Mouse (Mus musculus) megakaryocyte progenitor cell, adult 5-6 weeks (primary cell): ENCODE results near the gene Smarcc2. TPM values are rescaled to one million over a fixed set of nuclear protein-coding genes. Genes with fewer than 3 reads are reported as not detected.

Experiments used
- ATAC-seq: replicated peaks from 2 replicates; pipeline ENCODE4 v1.8.0; 2016; ENCODE audit warnings: mild to moderate bottlenecking, moderate TSS enrichment, inconsistent platforms; ENCODE audit not compliant: poor library complexity
- total RNA-seq, 2 experiments: library from RNA; stranded (forward) in 1 of 2; stranded (reverse) in 1 of 2; fragments of 157-497, 149-512 nt in 1 of 2; fragments of 200-1000 nt in 1 of 2; gene quantifications; 2 replicates each; pipeline versions ENCODE4 v1.2.3 to v1.2.4; 2015 to 2017

The Smarcc2 gene
- total RNA-seq (2015) (70.4 and 74.5 TPM in 2 replicates), total RNA-seq (2017) (52.8 and 66.9 TPM in 2 replicates)

GRCm38 (mm10) chr10:128458719-128459408, at the start of gene Smarcc2:
Gene Smarcc2 (plus strand): TSS chr10:128459248.
- peak; percentile 65 for ATAC-seq

GRCm38 (mm10) chr10:128409692-128410559, 49.1 kb upstream of the Smarcc2 start:
- ATAC-seq, result peak; percentile 79

GRCm38 (mm10) chr10:128410560-128410845, 48.5 kb upstream of the Smarcc2 start:
- no peak for ATAC-seq

- peak; percentile 73 for ATAC-seq
Observed at GRCm38 (mm10) chr10:128411211-128412054, 47.6 kb upstream of the Smarcc2 start, which contains the start of the genes Nabp2 and Rnf41. Gene Nabp2 (minus strand): TSS chr10:128411492. Gene Rnf41 (plus strand): TSS chr10:128411657.

DNA sequence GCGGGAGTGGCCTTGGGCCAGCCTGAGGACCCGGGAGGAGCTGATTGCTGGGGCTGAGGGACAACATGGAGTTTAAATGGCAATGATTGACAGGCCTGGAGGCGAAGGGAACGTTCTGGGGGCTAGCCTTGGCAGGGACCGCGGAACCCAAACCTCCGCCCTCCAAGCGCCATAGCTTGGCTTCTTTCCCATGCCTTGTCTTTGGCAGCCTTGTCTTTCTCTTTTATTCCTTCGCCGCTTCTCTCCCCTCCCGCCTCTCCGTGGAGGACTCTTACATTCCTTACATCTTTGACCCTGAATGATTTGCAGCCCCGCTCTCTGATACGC, 47.0 kb upstream of the Smarcc2 start:
- no peak for ATAC-seq

- ATAC-seq, result no peak
Observed at GRCm38 (mm10) chr10:128412558-128412957, 46.5 kb upstream of the Smarcc2 start.

DNA sequence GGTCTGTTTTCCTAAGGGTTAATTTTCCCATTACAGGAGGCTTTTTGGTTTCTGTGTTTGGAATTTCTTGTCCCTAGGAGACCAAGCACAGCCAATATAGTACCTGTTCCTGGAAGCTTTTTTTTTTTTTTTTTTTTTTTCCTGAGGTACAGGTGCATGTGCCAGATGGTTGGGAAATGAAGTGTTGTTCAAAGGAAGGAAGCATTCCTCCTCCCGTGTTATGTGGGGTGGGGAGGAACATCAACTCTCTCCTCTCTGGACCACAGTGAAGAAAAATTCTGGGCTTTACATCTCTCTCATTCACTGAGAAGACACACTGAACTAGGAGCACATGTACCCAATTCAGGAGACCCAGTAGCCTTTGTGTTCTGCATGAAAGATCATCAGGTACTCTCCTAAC, 46.0 kb upstream of the Smarcc2 start:
- ATAC-seq, result no peak

DNA sequence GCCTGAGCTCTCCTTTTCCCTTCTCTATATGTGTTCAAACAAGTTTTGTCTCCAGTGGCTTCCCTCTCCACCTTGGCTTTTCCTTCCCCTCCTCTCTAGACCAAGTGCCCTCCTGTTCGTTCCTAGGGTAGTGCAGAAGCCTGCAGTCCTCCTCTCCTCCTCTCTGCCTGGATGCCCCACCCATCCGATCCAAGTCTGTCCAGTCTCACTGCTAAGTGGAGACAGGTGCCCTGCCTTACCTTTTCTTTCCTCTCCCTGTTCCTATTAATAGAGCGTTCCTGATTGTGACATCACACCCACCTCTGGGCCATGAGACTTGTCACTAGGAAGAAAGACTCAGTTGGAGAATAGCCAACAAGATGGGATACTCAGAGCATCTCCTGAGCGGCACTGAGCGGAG, 44.2 kb upstream of the Smarcc2 start:
- no peak for ATAC-seq

DNA sequence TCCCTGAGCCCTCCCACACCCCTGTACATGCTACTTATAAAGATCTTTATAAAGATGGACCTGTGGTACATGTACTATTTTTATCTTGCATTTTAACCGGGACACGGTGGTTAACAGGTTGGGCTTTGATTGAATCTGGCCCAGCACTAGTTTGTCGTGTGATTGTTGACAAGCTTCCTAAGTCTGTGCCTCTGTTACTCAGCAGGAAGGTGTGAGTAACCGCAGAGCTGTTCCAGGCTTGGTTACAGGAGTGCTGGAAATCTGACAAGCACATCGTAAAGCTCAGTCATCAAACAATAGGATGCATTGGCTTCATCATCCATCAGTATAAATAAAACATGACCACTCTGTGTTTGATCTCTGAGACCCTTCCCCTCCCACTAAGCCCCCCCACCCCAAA, 36.6 kb upstream of the Smarcc2 start:
- no peak for ATAC-seq

DNA sequence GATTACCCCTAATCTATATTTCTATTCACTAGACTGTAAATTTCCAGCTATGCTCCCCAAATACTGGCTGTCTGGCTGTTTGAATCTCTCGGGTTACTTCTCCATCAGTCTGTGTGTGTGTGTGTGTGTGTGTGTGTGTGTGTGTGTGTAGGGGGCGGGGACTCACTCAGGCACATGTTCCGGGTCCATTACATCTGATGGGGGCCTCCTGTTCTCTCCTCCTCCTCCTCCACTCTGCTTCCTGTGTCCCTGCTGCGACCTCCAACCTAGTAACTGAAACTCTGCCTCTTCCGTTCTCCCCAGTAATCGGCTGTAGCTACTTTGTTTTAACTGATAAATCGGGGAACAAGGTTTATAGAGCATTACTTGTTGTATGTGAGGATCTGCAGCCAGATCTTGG, 34.4 kb upstream of the Smarcc2 start:
- ATAC-seq, result peak; percentile 98

DNA sequence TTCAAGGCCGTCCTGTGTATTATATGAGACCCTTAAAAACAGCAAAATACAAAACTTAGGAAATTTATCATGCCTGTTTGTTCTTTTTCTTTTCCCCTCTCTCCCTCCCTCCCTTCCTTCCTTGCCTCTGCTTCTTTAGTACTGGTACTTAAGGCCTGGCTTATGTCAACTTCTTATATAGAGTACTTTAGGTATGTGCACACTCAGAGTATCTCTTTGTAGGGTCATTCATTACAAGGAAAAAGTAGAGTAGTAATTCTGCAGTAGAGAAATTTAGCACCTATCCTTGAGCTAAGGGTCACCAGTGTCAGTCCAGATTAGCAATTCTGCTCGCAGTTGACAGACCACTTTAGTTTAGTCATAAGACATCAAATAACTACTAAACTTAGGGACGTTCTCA, 33.8 kb upstream of the Smarcc2 start:
- ATAC-seq, result no peak

DNA sequence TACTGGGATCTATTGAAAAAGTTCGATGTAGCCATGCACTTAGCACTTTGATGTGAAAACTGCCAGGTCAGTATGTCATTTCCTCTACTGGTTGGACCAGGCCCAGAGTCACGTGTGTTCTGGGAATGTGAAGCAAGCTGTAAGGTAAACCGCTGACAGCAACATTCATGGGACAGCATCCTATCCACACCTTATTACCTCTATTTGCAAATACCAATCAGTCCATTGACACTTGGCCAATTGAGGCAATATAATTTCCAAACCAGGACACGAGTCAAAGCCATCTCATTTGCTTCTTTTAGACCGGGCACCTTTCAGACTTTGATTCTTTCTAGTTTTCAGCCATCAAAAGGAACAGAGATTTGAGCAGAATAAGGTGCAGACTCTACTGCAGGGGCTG, 30.0 kb upstream of the Smarcc2 start:
- no peak for ATAC-seq

DNA sequence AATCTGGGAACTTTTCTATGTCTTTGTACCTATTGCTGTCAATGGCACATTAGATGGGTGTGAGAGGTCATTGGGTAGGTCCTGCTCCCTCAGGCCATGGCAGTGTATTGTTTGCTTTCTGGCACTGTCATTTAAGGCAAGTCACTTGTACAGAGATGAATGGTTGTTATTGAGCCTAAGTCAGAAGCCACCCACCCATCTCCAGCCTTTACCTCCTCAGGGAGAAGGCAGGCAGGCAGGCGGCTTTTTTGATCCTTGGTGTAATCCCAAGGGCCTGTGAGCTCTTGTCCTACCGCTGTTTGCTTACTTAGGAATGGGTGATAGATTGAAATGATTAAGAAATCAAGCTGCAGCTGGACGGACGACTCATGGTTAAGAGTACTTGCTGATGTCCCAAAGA, 29.6 kb upstream of the Smarcc2 start:
- no peak for ATAC-seq

GRCm38 (mm10) chr10:128433417-128433816, 25.6 kb upstream of the Smarcc2 start:
- no peak for ATAC-seq

DNA sequence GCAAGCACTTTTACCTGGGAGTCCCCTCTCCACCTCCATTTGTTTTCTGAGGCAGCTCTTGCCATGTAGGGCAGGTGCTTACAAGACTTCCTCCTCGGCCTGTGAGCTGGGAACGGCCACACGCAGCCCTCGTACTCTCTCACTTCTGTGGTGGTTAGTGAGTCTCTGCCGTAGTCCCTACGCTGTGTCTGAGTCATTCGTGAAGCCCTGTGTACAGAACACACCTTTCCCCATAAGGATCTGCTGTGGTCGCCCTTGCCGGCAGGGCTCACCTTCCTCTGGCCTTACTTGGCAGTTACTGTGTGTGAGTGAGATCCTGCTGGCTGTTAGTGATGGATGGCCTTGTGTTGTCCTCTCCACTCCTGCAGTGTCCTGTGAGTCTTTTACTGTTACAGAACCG, 24.4 kb upstream of the Smarcc2 start:
- no peak; the same call in 1 of the 2 replicates for ATAC-seq

GRCm38 (mm10) chr10:128435186-128435823, 23.7 kb upstream of the Smarcc2 start:
- ATAC-seq, result no peak

- ATAC-seq, result no peak
Observed at GRCm38 (mm10) chr10:128435873-128436272, 23.2 kb upstream of the Smarcc2 start.

DNA sequence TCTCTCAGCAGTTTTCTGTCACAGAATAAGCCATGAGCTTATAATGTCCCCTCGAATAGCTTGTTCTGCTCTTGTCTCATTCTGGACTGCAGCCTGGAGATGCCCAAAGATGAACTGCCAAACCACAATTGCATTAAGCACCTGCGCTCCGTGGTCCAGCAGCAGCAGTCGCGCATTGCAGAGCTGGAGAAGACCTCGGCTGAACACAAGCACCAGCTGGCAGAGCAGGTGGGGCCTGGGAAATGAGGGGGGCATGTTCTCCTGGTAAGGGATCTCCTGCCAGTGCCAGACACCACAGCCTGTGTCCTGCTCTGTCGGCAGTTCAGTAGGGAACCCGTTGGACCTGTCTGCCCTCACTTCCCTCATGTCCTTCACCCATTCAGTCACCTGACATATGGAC, 22.7 kb upstream of the Smarcc2 start:
- no peak for ATAC-seq

DNA sequence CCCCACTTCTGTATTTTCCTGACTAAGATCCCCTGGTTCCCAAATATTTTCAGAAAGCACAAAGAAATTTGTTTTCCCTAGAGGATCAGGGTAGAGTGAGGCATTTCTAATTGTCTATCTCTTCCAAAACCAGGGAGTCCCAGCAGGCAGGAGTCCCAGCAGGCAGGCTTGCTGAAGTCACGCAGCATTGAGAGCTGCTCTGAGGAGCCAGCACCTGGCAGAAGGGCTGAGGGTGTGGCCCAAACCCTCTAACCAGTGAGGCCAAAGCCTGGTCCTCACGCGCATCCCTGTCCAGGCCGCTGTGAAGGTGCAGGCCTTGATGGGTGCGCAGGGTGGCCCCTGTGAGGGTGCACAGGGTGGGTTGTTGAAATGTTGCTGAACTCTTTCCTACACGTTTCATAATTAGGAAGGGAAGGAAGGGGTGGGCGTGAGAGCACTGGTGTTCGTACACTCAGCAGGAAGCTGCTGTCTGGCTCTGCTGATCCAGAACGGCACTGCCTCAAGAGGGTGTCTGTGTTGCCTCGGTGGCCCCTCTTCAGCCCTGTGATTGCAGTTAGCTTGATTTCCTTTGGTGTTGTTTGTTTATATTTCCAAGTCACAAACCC, 20.3 kb upstream of the Smarcc2 start:
- peak; percentile 53 for ATAC-seq

- ATAC-seq, result peak; percentile 55; the same call in 1 of the 2 replicates
Observed at GRCm38 (mm10) chr10:128440407-128440806, 18.6 kb upstream of the Smarcc2 start.
